Mouse (Mus musculus) v-Abl transformed pro-B cells (cell line): ENCODE results near the gene Tex264.
"Not testable (repeated sequence)": the region's sequence is repeated elsewhere in the genome, so short reads cannot be mapped to it uniquely, and the experiment has no call there.

Experiments
- in situ Hi-C, 2 experiments: fragments of 400-800 bp; cut with MboI; formaldehyde crosslinking; loops; one replicate each; pipeline ENCODE4 v1.15.1; 2025; ENCODE audit not compliant: unreplicated experiment in 2 of 2

Tex264 gene

GRCm38 (mm10) chr9:106673860-106674259, 11.9 kb downstream of the Tex264 start:
- in situ Hi-C loops = loop anchor here (5.0 to 25.0 kb wide), 4 partner anchors 618 to 851 kb away; no protein-coding TSS in a partner anchor

GRCm38 (mm10) chr9:106664856-106665255, 20.9 kb downstream of the Tex264 start:
- in situ Hi-C loops = loop anchor here in 1 of 2 experiments (25.0 kb wide), 1 partner anchor 822 kb away; no protein-coding TSS in a partner anchor

GRCm38 (mm10) chr9:106664433-106664832, 21.3 kb downstream of the Tex264 start:
- in situ Hi-C loops = loop anchor here in 1 of 2 experiments (25.0 kb wide), 1 partner anchor 823 kb away; no protein-coding TSS in a partner anchor

- in situ Hi-C loops = loop anchor here in 1 of 2 experiments (25.0 kb wide), 1 partner anchor 824 kb away; no protein-coding TSS in a partner anchor
Measured at GRCm38 (mm10) chr9:106663200-106663599, 22.5 kb downstream of the Tex264 start.

- in situ Hi-C loops = loop anchor here in 1 of 2 experiments (25.0 kb wide), 1 partner anchor 827 kb away; no protein-coding TSS in a partner anchor
Measured at GRCm38 (mm10) chr9:106659935-106660334, 25.8 kb downstream of the Tex264 start.

GRCm38 (mm10) chr9:106659441-106659840, 26.3 kb downstream of the Tex264 start:
- in situ Hi-C loops = loop anchor here in 1 of 2 experiments (25.0 kb wide), 1 partner anchor 828 kb away; no protein-coding TSS in a partner anchor

GRCm38 (mm10) chr9:106657592-106657991, 28.1 kb downstream of the Tex264 start:
- in situ Hi-C loops = loop anchor here in 1 of 2 experiments (25.0 kb wide), 1 partner anchor 830 kb away; no protein-coding TSS in a partner anchor

GRCm38 (mm10) chr9:106656820-106657219, 28.9 kb downstream of the Tex264 start:
- in situ Hi-C loops = loop anchor here in 1 of 2 experiments (25.0 kb wide), 1 partner anchor 830 kb away; no protein-coding TSS in a partner anchor

GRCm38 (mm10) chr9:106655884-106656720, 29.6 kb downstream of the Tex264 start, which contains the start of gene Grm2:
Gene Grm2 (minus strand): TSS chr9:106656082.
- in situ Hi-C loops = loop anchor here in 1 of 2 experiments (25.0 kb wide), 1 partner anchor 831 kb away; no protein-coding TSS in a partner anchor

- in situ Hi-C loops = loop anchor here in 1 of 2 experiments (25.0 kb wide), 1 partner anchor 835 kb away; no protein-coding TSS in a partner anchor
Measured at GRCm38 (mm10) chr9:106652720-106653119, 33.0 kb downstream of the Tex264 start.

GRCm38 (mm10) chr9:106647226-106647625, 38.5 kb downstream of the Tex264 start:
- in situ Hi-C loops = no loop called here

GRCm38 (mm10) chr9:106645684-106646271, 39.9 kb downstream of the Tex264 start:
- in situ Hi-C loops = no loop called here

GRCm38 (mm10) chr9:106643787-106644186, 41.9 kb downstream of the Tex264 start:
- in situ Hi-C loops = no loop called here

- in situ Hi-C loops = no loop called here
Measured at GRCm38 (mm10) chr9:106643128-106643527, 42.6 kb downstream of the Tex264 start.

GRCm38 (mm10) chr9:106641346-106641745, 44.4 kb downstream of the Tex264 start:
- in situ Hi-C loops = no loop called here

GRCm38 (mm10) chr9:106638154-106638553, 47.6 kb downstream of the Tex264 start:
- in situ Hi-C loops = no loop called here

GRCm38 (mm10) chr9:106632185-106632584, 53.5 kb downstream of the Tex264 start:
- in situ Hi-C loops = no loop called here

GRCm38 (mm10) chr9:106627796-106628195, 57.9 kb downstream of the Tex264 start:
- in situ Hi-C loops = not testable (repeated sequence)

GRCm38 (mm10) chr9:106626282-106626681, 59.4 kb downstream of the Tex264 start, which contains the start of gene Iqcf6:
Gene Iqcf6 (plus strand): TSS chr9:106626582.
- in situ Hi-C loops = no loop called here

- in situ Hi-C loops = no loop called here
Measured at GRCm38 (mm10) chr9:106617496-106617895, 68.2 kb downstream of the Tex264 start.

GRCm38 (mm10) chr9:106616306-106616705, 69.4 kb downstream of the Tex264 start:
- in situ Hi-C loops = no loop called here
